Mouse (Mus musculus) liver, adult 2 months (tissue): ENCODE measurements around the gene Zmynd8.

ENCODE experiments used
- CTCF ChIP-seq: fragments of 200-500 bp; IDR thresholded peaks from 2 replicates; pipeline ENCODE4 v1.5.1; 2011; ENCODE audit warnings: low read depth, low read length, control low read depth
- POLR2A ChIP-seq: fragments of 200-500 bp; IDR thresholded peaks from 2 replicates; pipeline ENCODE4 v1.6.1; 2011; ENCODE audit warnings: low read length, control low read depth; ENCODE audit not compliant: insufficient read depth; ENCODE audit errors: extremely low read depth

- TF ChIP-seq POLR2A (no peak), CTCF (no peak)
These were observed 7.6 kb upstream of the Zmynd8 start for GRCm38 (mm10) chr2:165906332-165906945.
